Mouse (Mus musculus) adrenal gland, postnatal 14 days (tissue): Measurements from ENCODE around the gene Spata32. TPM values are rescaled to one million over a fixed set of nuclear protein-coding genes. Genes with fewer than 3 reads are reported as not detected.
"Not testable (repeated sequence)": the region's sequence is repeated elsewhere in the genome, so short reads cannot be mapped to it uniquely, and the experiment has no call there.

ENCODE experiments used
- DNase-seq: peaks from one replicate; pipeline ENCODE4 v3.0.0; 2021; ENCODE audit warnings: mixed read lengths
- total RNA-seq: library from RNA; stranded (reverse); gene quantifications from 2 replicates; pipeline ENCODE4 v1.2.3, GENCODE M21; 2021

The Spata32 gene
- total RNA-seq, 1 experiment from 2014 or later, result not detected

DNA sequence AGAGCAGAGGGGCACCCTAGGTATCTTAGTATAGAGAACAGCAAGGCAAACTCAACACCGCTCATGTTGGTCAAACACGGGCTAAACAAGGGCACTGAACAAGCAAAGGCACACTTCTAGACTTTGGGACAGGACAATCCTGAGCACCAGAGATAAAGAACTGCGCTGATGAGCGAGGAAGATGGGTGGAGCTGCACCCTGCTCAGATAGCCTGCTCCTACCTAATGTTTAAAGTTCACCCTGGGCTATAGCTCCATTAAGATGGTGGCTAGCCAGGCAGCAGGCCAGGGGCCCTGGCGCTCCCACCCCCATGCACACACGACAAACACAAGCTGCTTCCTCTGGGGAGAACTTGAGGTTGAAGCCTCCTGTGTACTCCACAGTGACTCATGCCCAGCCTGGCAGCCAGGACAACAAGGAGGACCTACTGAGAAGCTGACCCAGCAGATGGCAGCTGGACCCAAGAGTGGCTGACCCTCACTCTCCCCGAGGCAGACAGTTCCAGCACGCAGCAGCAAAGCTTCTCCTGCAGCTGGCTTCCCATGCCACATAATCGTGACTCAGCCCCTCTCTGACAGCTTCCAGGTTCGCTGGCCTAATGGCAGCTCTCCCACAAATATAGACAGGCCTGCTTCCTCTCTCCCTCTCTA lies 28.0 kb upstream of the Spata32 start:
- DNase-seq, result peak; percentile 76

DNA sequence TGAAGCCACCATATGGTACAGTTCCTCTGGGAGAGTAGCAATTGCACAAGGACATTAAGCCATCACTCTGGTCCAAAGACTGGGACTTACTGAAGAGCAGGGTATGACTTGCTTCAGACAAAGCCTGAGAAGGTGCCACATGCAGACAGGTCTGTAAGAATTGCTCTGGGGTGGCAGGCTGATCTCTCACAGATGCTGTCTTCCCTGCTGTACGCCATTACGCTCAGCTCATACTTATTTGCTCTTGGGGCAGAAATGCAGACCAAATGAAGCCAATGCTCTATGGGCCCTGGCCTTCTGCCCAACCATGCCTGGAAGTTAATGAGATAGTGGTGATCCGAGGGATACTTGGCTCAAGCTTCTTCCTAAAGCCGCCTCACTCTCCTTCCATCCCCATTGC lies 26.6 kb upstream of the Spata32 start:
- no peak for DNase-seq

DNA sequence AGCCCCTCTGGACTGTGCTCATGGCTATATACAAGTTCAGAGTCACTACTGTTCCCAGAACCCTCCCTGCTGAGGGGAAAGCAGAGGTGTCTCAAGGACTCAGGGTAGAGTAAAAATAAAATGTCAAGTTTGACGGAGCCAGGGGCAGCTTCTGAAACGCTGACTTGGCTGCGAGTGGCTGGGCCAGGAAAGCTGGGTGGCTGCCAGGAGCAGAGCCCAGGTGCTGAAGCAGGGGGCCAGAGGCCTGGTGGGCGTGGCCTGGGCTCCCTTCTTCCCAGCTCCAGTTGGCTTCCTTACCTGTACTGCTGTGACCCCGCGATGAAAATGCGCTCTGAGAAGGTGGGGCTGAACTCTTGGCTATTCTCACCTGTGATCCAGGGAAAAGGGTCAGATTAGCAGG lies 22.5 kb upstream of the Spata32 start:
- DNase-seq, result peak; percentile 37

DNA sequence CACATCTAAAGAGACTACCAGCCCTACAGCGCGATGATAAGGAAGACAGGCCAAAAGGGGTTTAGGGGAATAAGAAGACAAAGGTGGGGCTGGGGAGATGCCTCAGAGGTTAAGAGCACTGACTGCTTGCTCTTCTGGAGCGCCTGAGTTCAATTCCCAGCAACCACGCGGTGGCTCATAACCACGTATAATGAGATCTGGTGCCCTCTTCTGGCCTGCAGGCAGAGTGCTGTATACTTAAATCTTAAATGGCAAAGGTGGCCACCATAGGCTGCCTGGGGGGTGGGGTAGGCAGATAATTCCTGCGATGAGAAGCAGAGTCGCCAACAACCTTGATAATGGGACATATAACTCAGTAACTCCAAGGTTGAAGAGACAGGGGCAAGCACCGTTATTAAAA lies 19.5 kb upstream of the Spata32 start:
- no peak for DNase-seq

DNA sequence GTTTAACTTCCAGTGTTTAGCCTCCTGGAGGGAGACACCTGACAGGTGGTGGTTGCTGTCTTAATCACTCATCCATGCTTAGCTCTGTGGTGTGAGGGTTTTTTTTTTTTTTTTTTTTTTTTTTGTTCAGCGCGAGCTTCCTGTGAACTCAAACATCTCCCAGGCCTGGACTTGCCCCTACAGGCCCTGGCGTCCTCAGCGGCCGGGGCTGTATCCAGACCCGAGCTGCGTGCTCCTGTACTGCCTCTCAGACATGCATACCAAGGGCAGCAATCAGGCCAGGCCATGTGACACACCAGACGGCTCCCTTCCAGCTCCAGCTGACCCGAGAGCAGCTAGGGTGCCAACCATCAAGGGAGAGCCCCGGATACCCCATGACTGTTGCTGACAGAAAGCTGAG lies 18.7 kb upstream of the Spata32 start:
- no peak for DNase-seq

DNA sequence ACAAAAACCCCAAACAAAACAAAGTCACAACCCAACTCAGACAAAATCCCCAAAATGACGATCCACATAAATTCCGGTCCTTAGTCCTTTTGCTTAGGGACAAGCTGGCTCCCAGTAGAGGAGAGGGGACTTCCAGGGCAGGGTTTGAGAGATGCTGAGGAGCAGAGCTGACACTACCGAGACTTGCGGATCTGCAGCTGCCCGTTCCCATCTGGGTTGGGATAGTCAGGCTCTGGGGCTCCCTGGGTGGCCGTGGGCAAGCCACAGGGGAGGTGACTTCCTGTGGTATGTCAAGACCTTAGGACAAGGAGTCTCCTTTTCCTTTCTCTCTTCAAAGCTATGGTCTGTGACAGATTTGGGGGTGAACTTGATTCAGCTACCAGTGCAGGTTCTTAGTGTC lies 18.2 kb upstream of the Spata32 start:
- DNase-seq, result no peak

DNA sequence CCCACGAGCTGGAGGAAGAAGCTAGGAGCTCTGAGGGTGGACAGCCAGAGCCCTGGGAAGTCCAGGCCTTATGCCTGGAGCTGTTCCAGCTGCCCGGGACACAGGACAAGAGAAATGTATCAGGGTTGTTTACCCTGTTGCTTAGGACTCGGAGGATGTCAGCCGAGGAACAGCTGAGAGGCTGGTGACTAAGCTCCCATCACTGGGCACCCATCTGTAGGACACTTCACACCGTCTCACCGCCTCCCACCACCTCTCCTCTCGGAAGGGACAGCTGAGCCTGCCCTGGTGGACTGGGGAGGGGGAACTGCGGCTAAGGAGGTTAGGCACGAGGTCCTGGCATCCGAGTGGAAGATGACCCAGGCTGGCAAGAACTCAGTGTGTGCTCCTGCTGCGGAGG lies 17.5 kb upstream of the Spata32 start:
- DNase-seq, result peak; percentile 31

DNA sequence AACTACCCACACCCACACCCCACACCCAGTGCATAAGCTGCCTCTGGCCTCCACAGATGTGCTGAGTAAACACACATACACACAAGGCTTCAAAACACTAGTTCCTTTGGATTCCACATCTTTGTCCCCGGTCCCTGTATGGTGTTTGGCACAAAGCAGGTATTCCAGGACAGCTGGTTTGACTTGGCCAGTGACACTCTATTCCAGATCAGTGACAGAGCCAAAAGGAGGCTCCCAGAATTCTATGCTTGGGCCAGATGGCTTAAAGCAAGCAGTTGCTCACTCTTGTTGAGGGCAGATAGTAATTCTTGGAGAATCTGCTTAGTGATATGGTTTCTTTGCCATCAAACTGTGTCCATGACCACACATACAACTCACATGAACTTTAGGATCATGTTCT lies 16.2 kb upstream of the Spata32 start:
- DNase-seq, result no peak

DNA sequence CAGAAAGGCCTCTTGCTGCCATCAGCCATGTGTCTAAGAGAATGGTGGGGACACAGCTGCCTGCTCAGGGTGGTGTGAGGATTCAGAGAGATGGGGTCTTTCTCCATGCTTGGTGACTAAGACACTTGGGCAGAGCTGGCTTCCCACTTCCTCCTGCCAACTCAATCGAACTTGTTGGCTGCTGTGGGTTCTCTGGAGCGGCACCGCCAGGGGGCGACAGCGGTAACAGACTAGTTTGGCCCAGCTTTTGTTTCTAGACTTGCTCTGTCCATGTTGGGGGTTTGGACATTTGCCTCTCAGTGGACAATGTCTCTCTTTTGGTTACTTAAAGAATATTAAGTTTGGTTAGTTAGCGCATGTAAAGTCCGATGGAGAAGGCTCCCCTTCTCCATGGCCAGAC lies 14.7 kb upstream of the Spata32 start:
- DNase-seq, result peak; percentile 86

DNA sequence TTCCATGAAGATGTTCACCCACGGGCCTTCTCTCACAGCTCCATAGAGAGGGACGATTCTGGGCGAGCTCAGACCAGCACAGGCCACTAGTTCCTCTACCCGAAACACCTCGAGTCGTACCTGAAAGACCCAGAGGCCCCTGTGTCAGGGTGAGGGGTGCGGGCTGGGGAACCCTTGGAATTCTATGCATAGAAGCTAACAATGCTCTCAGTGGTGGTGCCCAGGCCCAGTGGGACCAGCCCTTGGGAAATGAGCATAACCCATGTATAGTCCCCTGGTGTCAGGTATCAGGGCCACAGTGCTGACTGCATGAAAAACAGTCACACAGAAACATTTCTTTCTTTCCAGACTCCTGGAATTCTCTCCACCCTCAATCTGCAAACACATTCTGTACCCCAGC lies 13.1 kb upstream of the Spata32 start:
- no peak for DNase-seq

DNA sequence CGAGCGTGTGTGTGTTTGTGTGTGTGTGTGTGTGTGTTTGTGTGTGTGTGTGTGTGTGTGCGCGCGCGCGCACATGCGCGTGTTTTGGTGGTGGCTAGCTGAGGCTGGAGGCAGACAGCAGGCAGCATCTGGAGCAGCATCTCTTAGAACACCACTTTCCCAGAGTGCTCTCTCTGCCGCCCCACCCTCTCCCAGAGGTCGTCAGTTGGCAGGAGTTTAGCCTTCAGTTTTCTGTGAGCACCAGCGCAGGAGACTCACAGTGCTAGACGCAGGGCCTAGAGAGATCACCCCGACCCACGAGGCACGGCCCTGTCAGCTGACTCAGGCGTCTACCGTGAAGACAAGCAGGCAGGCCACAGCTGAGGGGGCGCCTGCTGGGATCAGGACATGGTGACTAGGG lies 12.4 kb upstream of the Spata32 start:
- DNase-seq, result no peak

DNA sequence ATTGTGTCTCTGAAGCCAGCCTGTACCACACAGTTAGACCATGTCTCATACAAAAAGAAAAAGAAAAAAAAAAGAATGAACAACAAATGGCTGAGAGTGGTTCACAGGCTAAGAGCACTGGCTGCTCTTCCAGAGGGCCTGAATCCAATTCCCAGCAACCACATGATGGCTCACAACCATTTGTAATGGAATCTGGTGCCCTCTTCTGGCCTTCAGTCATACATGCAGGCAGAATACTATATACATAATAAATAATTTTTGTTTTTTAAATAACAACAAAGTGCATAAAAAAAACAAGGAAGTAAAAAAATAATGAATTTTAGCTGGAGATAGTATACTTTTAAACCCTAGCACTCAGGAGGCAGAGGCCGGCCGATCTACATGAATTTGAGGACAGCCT lies 11.4 kb upstream of the Spata32 start:
- no peak for DNase-seq

DNA sequence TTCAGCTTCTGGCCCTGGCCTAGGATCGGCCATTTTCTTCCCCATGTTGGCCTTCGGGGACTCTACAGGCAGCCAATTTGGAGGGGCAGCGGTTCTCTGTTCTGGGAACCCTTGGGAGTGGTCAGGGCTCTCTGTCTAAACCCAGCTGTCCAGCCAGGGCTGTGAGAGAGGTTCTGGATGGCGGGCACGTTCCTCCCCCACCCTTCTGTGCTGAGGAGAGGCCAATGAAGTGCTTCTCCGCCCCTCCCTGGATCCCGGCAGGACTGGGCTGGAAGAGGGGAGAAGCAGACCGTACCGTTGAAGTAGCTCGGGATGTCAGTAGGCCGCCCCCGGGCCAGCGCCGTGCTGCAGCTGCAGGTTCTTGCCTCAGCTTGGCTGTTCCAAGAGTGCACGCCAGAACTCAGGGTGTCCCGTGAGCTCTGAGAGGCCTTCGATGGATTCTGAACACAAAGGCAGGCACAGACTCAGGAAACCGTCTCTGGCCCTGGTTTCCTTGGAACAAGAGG lies 5.8 kb upstream of the Spata32 start:
- DNase-seq, result no peak

DNA sequence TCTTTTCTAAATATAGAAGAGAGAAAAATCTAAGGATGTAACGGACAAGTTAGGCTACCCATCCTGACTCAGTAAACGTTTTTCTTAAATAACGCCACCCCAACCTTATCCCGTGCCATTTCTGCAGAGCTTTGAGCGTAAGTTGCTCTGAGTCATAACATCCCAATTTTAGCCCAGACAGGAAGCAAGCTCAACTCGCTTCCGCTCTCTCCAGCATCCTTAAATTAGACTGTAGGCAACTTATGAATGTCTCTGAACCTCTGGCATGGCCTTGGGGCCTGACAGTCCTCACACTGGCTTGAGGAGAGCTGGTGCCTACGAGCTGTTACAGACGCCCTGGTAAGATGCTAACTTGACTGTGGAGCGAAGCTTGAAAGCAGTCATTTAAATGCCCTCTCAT lies 5.2 kb upstream of the Spata32 start:
- DNase-seq, result no peak

DNA sequence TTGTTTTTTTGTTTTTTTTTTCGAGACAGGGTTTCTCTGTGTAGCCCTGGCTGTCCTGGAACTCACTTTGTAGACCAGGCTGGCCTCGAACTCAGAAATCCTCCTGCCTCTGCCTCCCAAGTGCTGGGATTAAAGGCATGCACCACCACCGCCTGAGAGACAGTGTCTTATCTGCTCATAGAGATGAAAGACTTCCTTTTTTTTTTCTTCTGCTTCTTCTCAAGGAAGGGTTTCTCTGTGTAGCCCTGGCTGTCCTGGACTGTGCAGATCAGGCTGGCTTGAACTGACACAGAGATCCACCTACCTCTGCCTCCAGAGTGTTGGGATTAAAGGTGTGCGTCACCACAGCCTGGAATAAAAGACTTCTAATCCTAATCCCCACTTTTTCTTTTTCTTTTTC lies 4.5 kb upstream of the Spata32 start:
- not testable (repeated sequence) for DNase-seq

DNA sequence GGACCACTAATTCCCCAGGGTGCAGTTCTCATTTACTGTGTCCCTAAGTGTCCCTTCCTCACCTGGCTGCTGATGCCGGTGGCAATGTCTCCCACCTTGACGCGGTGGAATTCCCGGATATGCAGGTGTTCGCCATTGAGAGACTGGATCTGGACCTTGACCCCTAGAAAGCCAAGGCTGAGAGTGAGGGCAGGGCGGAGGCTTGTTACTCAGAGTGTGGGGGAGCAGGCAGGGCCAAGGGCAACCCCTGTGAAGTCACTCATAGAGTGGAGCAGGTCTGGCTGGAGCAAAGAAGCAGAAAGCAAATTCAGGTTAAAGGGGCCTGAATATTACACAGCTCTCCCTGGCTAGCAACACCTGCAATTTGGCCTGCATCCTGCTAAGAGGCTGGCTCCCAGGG lies 3.2 kb upstream of the Spata32 start:
- no peak for DNase-seq

DNA sequence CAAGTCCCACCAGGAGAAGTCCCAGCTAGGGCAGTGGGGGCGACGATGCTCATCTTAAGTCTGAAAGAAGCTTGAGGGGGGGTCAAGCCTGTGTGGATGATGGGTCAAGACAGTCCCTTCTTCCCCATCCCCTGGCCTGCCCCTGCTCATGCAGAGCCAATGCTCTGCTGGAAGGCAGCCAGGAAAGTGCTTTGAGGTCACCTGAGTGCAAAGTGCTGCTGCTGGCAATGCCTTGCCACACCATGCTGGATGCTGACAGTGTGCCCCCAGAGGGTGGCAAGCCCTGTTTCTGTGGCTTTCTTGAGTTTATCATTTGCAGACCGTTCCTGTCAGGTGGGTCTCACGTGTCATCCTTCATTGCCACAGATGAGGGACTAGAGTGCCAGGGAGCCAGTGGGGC lies 1.8 kb upstream of the Spata32 start:
- no peak for DNase-seq

DNA sequence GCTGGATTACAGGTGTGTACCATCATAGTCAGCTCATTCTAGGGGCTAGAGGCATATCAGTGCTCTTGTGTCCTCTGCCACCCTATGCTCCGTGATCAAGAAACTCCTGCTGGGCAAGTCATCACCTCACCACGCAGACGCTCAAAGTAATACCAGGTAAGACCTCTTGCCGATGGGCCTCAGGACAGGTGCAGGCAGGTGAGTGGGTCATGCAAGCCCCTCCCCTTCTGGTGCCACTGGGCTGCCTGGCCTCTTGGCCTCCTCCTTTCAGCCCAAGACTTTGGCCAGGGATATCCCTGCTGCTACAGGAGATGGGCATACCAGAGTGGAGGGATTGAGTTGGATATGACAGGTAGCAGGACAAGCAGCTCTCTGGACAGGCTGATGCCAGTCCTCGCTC lies 1.0 kb upstream of the Spata32 start:
- no peak for DNase-seq

DNA sequence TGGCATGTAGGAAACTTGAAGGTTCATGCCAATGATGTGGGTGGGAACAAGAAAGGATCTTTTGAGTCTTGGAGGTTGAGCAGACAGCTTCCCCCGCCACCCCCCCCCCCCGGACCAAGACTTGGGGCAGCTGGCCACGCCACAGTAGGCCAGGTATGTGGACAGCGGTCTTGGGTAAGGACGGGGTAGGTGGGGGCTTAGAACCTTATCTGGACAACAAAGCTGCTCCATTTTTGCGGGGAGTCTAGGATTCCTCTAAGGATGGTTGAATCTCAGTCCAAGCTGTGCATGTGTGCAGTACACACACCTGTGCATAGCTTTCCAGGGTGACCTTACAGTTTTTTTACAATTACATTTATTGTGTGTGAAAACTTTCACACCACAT lies 277 bp upstream of the Spata32 start:
- no peak for DNase-seq

DNA sequence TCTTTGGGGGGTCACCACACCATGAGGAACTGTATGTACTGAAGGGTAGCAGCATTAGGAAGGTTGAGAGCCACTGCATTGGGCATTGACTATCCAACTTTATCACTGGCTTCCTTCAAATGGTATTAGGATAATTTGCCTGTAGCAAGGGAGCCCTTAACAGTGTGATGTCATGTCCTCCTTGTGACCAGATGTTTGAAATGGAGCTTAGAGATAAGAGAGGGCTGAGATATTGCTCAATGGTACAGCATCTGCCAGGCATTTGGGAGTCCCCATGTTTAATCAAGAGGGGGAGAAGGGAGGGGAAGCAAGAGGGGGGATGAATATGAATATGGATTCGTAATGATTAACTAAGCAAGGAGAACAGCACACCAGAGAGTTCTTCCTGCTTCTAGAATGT lies 2.9 kb downstream of the Spata32 start:
- DNase-seq, result no peak

DNA sequence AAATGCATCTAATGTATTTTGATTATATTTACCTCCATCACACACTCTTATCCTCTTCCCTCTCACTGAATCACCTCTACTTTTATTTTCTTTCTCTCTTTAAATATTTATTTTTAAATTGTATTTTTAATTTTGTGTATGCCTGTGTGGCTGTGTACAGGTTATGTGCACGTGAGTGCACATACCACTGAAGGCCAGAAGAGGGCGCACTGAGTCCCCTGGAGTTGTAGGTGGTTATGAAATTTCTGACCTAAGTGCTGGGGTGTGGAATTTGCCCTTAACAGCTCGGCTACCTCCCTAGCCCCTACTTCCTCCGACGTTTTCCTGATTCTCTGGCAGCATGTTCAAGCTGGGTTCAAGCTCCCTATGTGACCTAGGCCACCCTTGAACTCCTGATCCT lies 4.5 kb downstream of the Spata32 start:
- no peak for DNase-seq

DNA sequence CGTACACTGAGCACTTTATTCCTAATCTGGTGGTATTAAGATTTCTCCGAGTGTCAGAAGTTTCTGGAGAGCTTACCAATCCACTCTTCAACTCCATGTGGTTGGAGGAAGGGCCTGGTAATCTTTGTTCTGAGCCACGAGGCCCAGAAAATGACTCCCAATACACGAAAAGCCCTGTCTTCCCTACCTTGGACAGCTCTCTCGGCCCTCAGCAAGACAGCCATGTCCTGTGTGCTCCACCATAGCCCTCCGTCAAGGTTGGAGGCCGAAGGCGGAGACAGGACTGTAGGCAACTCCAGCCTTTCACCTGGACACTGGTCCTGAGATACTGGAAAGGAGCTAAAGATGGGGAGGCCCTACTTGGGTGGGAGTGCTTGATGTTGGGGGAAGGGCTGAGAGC lies 7.9 kb downstream of the Spata32 start:
- no peak for DNase-seq

DNA sequence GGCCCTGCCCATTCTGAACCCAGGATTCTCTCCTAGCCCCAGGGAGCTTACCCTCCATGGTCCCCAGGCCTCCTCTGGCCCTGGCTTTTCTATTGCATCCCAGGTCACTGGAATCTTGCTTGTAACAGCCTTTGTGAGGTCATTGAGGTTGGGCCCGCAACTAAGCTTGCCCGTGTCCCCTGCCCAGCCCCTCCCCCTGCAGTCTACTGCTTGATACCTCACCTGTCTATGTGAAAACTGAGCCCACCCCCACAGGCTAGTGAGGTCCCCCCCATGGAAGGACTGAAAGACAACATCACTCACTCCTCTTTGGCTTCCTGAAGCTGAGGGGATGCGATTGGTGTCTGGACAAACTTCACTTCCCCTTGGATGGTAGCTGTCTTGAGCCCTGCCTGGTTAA lies 9.8 kb downstream of the Spata32 start, which contains the start of gene 1700023F06Rik:
1700023F06Rik (minus strand) TSS at position 101 of the 400 bp plus-strand sequence.
- no peak for DNase-seq

DNA sequence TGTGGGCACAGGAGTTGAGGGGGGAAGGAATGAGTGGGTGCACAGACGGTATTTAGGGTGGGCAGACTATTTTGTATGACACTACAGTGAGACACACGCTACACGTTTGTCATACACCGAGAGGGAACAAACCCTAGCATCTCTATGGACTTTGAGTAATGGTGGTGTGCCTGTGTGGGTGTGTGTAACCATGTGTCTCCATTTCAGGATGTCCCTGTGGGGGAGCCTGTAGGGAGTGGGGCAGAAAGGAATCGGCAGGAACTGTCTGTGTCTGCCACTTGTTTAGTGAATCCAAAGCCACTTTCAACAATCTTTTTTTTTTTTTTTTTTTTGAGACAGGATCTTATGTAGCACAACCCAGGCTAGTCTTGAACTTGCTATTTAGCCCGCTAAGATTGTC lies 12.0 kb downstream of the Spata32 start:
- DNase-seq, result no peak

DNA sequence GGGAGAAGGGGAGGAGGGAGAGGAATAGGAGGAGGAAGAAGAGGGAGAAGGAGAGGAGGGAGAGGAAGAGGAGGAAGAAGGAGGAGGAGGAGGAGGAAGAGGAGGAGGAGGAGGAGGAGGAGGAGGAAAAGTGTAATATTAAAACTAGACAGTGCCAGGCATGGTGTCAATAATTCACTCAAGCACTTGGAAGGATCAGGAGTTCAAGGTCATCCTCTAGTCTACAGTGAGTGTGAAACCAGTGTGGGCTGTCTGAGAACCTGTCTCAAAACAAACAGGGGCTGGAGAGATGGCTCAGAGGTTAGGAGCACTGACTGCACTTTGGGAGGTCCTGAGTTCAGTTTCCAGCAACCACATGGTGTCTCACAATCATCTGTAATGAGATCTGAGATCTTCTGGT lies 15.9 kb downstream of the Spata32 start:
- DNase-seq, result no peak
